Mouse (Mus musculus) forebrain, postnatal 0 days (tissue): ENCODE measurements at regions not wholly inside any gene's neighbourhood (a gene's known extent, or its start where the extent isn't known, plus 50 kb on each side); places are given as distances from the start of the nearest gene placed in this dataset.

Source experiments
- ATAC-seq: fragments of 200-750 bp; cut with Nextera tagmentation; 2 replicates; pipeline ENCODE4 v1.8.0; 2017; ENCODE audit warnings: mild to moderate bottlenecking, moderate library complexity
- DNase-seq: peaks from one replicate; pipeline ENCODE4 v3.0.0-alpha.2; 2015
- H3K27ac ChIP-seq: fragments of 300-500 bp; sonication (generic); 2 replicates; pipeline ENCODE4 v1.5.1; 2014; ENCODE audit warnings: low read depth, mild to moderate bottlenecking, antibody characterized with exemption, low read length, moderate library complexity, mixed read lengths
- H3K27me3 ChIP-seq: fragments of 300-500 bp; sonication (generic); 2 replicates; pipeline ENCODE4 v1.6.1; 2014; ENCODE audit warnings: mild to moderate bottlenecking, low read length, mixed read lengths; ENCODE audit not compliant: insufficient read depth
- H3K36me3 ChIP-seq: fragments of 300-500 bp; sonication (generic); 2 replicates; pipeline ENCODE4 v1.6.1; 2014; ENCODE audit warnings: mild to moderate bottlenecking, moderate library complexity; ENCODE audit not compliant: insufficient read depth
- H3K4me1 ChIP-seq: fragments of 300-500 bp; sonication (generic); 2 replicates; pipeline ENCODE4 v1.6.1; 2014; ENCODE audit warnings: antibody characterized with exemption; ENCODE audit not compliant: insufficient read depth
- H3K4me2 ChIP-seq: fragments of 300-500 bp; sonication (generic); 2 replicates; pipeline ENCODE4 v1.6.1; 2014; ENCODE audit warnings: low read depth, mild to moderate bottlenecking, moderate library complexity
- H3K4me3 ChIP-seq: fragments of 300-500 bp; sonication (generic); 2 replicates; pipeline ENCODE4 v1.5.1; 2014; ENCODE audit warnings: low read depth, low read length, mixed read lengths
- H3K9ac ChIP-seq: fragments of 300-500 bp; sonication (generic); 2 replicates; pipeline ENCODE4 v1.6.1; 2014; ENCODE audit warnings: mild to moderate bottlenecking
- H3K9me3 ChIP-seq: fragments of 300-500 bp; sonication (generic); 2 replicates; pipeline ENCODE4 v1.6.1; 2016; ENCODE audit warnings: low read length
- CTCF ChIP-seq: sonication (generic); IDR thresholded peaks from 2 replicates; pipeline ENCODE4 v1.5.1; 2016; ENCODE audit warnings: antibody characterized with exemption, control low read depth, low read depth
- WGBS: fragments of 180-500 bp; shearing (Covaris S2); extraction: QIAGEN DNeasy Blood & Tissue Kit; methylation state at CpG from one replicate; pipeline ENCODE4 v1.1.7; 2014; 5-methylcytosine and 5-hydroxymethylcytosine counted together

DNA sequence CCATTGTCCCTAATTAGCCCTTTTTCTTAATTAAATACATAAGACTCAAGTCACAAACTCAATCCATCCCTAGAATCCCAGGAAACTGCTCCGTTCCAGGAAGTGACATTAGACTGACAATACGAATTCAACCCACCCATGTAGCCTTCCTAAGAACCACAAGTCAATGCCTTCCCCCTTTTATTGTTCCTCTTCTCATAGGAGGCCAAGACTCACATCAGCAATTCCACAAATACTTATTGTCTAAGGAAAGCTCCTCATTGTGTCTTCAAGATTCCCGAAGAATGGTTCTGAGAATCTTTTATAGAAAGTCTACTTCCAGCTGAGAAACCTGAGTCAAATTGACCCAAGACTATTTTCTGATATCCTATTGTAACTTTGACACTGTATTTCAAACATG, 147.3 kb downstream of the Dmac1 start:
- no peak for TF ChIP-seq CTCF

DNA sequence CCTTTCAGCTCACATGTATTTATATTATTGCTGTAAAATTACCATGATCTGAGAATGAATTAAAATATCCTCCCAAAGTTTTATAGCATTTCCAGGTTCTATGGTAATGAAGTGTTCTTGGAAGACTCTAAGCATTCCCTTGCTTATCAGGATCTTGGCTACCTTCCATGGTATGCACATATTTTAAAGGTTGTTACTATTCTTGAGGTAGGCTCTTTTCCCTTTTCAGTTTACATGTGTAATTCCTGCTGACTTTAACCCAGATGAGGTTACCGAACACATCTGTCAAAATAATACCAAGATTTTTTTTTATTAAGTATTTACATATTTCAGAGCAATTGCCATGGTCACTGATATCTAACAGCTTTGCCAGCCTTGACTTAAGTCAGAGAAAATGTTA, 162.2 kb downstream of the Dmac1 start:
- H3K4me1 ChIP-seq: no peaks in the 10 kb centered on the region
- no peak for ATAC-seq
- no peak overlapping the region for H3K9ac ChIP-seq
- H3K4me3 ChIP-seq: no peak overlapping the region
- no peak overlapping the region for H3K27ac ChIP-seq
- H3K36me3 ChIP-seq: no peaks in the 10 kb centered on the region
- H3K27me3 ChIP-seq: no peaks in the 10 kb centered on the region
- H3K9me3 ChIP-seq: no peaks in the 10 kb centered on the region
- TF ChIP-seq CTCF: no peak
- H3K4me2 ChIP-seq: no peak overlapping the region
- WGBS: 84% methylated on average over 1 of the region's 1 CpGs
- DNase-seq: no peak

More for the DNA sequence above, 147.3 kb downstream of the Dmac1 start:
- no peak overlapping the region for H3K9ac ChIP-seq
- H3K27me3 ChIP-seq: no peaks in the 10 kb centered on the region
- no peak for DNase-seq
- H3K4me2 ChIP-seq: no peak overlapping the region
- H3K4me1 ChIP-seq: no peaks in the 10 kb centered on the region
- no peaks in the 10 kb centered on the region for H3K36me3 ChIP-seq
- H3K4me3 ChIP-seq: no peak overlapping the region
- H3K9me3 ChIP-seq: no peaks in the 10 kb centered on the region
- H3K27ac ChIP-seq: no peak overlapping the region
- no peak for ATAC-seq
- WGBS: 85% methylated on average over 3 of the region's 3 CpGs

DNA sequence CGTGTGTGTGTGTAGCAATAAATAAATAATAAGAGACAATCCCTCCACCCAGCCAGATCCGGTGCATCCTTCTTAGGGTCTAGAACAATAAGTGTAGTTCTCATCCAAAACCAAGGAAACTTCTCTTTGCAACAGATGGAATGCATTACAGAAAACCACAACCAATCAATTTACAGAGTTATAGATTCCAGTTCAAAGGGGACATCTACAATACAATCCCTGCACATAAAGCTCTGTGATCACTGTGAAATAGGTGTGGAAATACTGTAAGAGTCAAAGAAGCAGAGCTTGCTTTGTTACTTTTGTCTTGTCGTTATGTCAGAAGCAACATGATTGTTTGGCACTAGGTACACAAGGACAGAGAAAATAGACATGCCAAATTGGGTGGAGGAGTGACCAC, 162.8 kb downstream of the Dmac1 start:
- Histone ChIP-seq H3K9ac (no peak overlapping the region), H3K4me3 (no peak overlapping the region), H3K9me3 (no peaks in the 10 kb centered on the region), H3K27ac (no peak overlapping the region), H3K4me2 (no peak overlapping the region), H3K27me3 (no peaks in the 10 kb centered on the region), H3K36me3 (no peaks in the 10 kb centered on the region), H3K4me1 (no peaks in the 10 kb centered on the region)
- no peak for DNase-seq
- WGBS: 88% methylated on average over 3 of the region's 3 CpGs
- no peak for TF ChIP-seq CTCF
- ATAC-seq: no peak

DNA sequence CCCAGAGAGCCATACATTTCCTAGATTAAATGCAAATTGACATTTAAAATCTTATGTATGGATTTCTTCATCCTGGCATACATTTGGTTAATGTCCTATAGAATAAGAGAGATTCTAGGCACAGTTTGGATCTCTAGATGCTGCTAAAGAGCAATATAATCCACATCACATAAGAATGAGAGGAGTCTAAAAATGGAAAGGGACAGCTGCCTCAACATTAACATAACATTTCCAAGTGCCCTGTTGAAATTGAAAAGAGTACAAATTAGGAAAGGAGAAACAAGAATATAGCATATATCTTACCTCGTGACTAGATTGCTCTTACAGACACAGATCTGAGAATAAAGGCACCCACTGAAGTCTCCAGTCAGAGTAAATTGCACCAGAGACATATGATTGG, 212.3 kb downstream of the Dmac1 start:
- WGBS: 60% methylated on average over 1 of the region's 1 CpGs
- no peak for TF ChIP-seq CTCF
- Histone ChIP-seq H3K36me3 (no peaks in the 10 kb centered on the region), H3K4me1 (no peaks in the 10 kb centered on the region), H3K4me3 (no peak overlapping the region), H3K27me3 (no peaks in the 10 kb centered on the region), H3K9ac (no peak overlapping the region), H3K4me2 (no peak overlapping the region), H3K27ac (no peak overlapping the region), H3K9me3 (no peaks in the 10 kb centered on the region)
- ATAC-seq: peak; percentile 53
- DNase-seq: peak; percentile 1

- Histone ChIP-seq H3K9me3 (no peaks in the 10 kb centered on the region), H3K4me2 (no peak overlapping the region), H3K27ac (no peak overlapping the region), H3K4me3 (no peak overlapping the region), H3K27me3 (no peaks in the 10 kb centered on the region), H3K9ac (no peak overlapping the region), H3K4me1 (no peaks in the 10 kb centered on the region), H3K36me3 (no peaks in the 10 kb centered on the region)
- TF ChIP-seq CTCF: peak; percentile 66
- ATAC-seq (no peak), DNase-seq (peak; percentile 32)
- 70% methylated on average over 2 of the region's 2 CpGs for WGBS
These were observed 214.8 kb downstream of the Dmac1 start for GRCm38 (mm10) chr4:75063275-75063674.

- TF ChIP-seq CTCF: no peak
These were observed 234.6 kb downstream of the Dmac1 start for GRCm38 (mm10) chr4:75043510-75043909.

DNA sequence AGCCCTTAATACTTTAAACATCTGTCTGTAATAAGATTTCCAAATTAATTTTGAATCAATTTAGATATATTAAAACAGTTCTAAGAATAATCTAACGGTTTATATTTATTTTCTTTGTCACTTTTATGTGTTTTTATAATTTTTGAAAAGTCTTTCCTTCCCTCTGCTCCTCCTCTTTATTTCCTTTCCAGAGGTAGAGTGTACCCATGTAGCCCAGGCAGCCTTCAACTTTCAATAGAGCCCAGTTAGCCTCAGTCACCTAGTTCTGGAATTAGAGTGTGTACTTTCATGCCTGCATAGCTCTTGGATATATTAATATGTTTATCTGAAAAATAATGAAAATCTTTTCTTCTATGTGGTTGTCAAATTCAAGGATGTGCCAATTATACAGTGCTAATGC, 235.5 kb downstream of the Dmac1 start:
- ATAC-seq (no peak), DNase-seq (no peak)
- 77% methylated on average over 1 of the region's 1 CpGs for WGBS
- Histone ChIP-seq H3K4me3 (no peak overlapping the region), H3K36me3 (no peaks in the 10 kb centered on the region), H3K4me1 (no peaks in the 10 kb centered on the region), H3K9me3 (no peaks in the 10 kb centered on the region), H3K4me2 (no peak overlapping the region), H3K27me3 (no peaks in the 10 kb centered on the region), H3K27ac (no peak overlapping the region), H3K9ac (no peak overlapping the region)
- no peak for TF ChIP-seq CTCF

More at GRCm38 (mm10) chr4:75043510-75043909, 234.6 kb downstream of the Dmac1 start:
- WGBS: 87% methylated on average over 1 of the region's 1 CpGs
- H3K9me3 ChIP-seq: no peaks in the 10 kb centered on the region
- no peaks in the 10 kb centered on the region for H3K4me1 ChIP-seq
- no peak overlapping the region for H3K9ac ChIP-seq
- no peaks in the 10 kb centered on the region for H3K36me3 ChIP-seq
- no peak for ATAC-seq
- no peak for DNase-seq
- H3K27ac ChIP-seq: no peak overlapping the region
- no peak overlapping the region for H3K4me2 ChIP-seq
- no peak overlapping the region for H3K4me3 ChIP-seq
- H3K27me3 ChIP-seq: no peaks in the 10 kb centered on the region
